In genomic region chr12:3837081-3837832, GRCm38 (mm10) we compare ENCODE assay signal across 14 mouse cellular contexts. TPM values are rescaled to one million over a fixed set of nuclear protein-coding genes. Genes with fewer than 3 reads are reported as not detected.
A peak's percentile ranks its signal among the peaks of the same experiment; 100 is the strongest.
DNase-seq lines count a peak whose midpoint lies in the region; TF ChIP-seq lines count a peak whose summit lies in the region.
"Had no signal": no experiment of that assay in that cellular context is flagged by ENCODE, and none has a peak within 500 bp of the region (broad histone marks: within the 10 kb centered on the region; RNA-seq: fewer than 3 reads in every experiment).

No protein-coding gene starts in this region.

- no peak for TF ChIP-seq CTCF in left cerebral cortex, adult 2 months (IDR thresholded peaks at IDR 0.05)
- no peak for TF ChIP-seq CTCF in olfactory bulb, adult 2 months (IDR thresholded peaks at IDR 0.05; ENCODE audit: insufficient read depth, low read depth, low read length)

- H3K4me3 ChIP-seq in left cerebral cortex, adult 2 months = no peak overlapping the region
- no peak overlapping the region for H3K4me3 ChIP-seq in olfactory bulb, adult 2 months (ENCODE audit: insufficient read depth, low read depth, low read length)
- H3K4me3 ChIP-seq: heart, embryonic 13.5 days; hindbrain, embryonic 12.5 days; intestine, embryonic 15.5 days; lung, embryonic 15.5 days had no signal

- 34% methylated on average over 9 of the region's 9 CpGs for WGBS in olfactory bulb, adult 2 months

- peak; percentile 44 for DNase-seq in gastrocnemius, postnatal 25 days
- DNase-seq in gastrocnemius, postnatal 36 days = no peak
- no peak for DNase-seq in left cerebral cortex, adult 2 months (ENCODE audit: extremely low spot score in 1 of 2, low spot score in 2 of 2)
- no peak for DNase-seq in left cerebral cortex, postnatal 14 days (ENCODE audit: low spot score in 2 of 2)
- peak; percentile 83 for DNase-seq in cerebellum, adult 9-10 months
- no peak for DNase-seq in frontal cortex, postnatal 10 days (ENCODE audit: low spot score in 2 of 2)
- no peak for DNase-seq in right cerebral cortex, postnatal 4 days
- DNase-seq: kidney, postnatal 4 days; liver had no signal

- intact Hi-C loops in gastrocnemius, postnatal 36 days (cut with DNase I) = no loop called here
- intact Hi-C loops in left cerebral cortex, adult 2 months (cut with DNase I) = no loop called here
- intact Hi-C loops in left cerebral cortex, postnatal 14 days (cut with DNase I) = no loop called here

- no peak for TF ChIP-seq POLR2A in olfactory bulb, adult 2 months (IDR thresholded peaks at IDR 0.05; ENCODE audit: insufficient read depth, low read depth, low read length)

- H3K27ac ChIP-seq in left cerebral cortex, adult 2 months = peak overlapping the region; percentile 47; the same call in 1 of the 2 replicates
- H3K27ac ChIP-seq in olfactory bulb, adult 2 months (ENCODE audit: insufficient read depth, low read depth, low read length) = peak overlapping the region; percentile 12
- H3K27ac ChIP-seq: heart, embryonic 13.5 days; hindbrain, embryonic 12.5 days; intestine, embryonic 15.5 days; lung, embryonic 15.5 days had no signal

- peaks cover 69% of the 10 kb centered on the region for H3K4me1 ChIP-seq in olfactory bulb, adult 2 months (ENCODE audit: control insufficient read depth, insufficient read depth, low read length)

RNA-seq across cellular contexts. Expression of gene Dnmt3a, which starts 31.4 kb away (rescaled TPM):
- 100 to 1,000 TPM; 107 to 110 TPM for total RNA-seq in gastrocnemius, postnatal 25 days (2021)
- total RNA-seq in gastrocnemius, postnatal 36 days (2021) = 10 to 100 TPM; 80.5 to 83.4 TPM
- total RNA-seq in left cerebral cortex, adult 2 months (2021) = 100 to 1,000 TPM in 1 of 2 experiments, 10 to 100 TPM in 1; 99.8 to 116 TPM
- total RNA-seq in left cerebral cortex, postnatal 14 days (2021) = 100 to 1,000 TPM; 337 to 343 TPM
- polyA plus RNA-seq in olfactory bulb, adult 2 months (2012; ENCODE audit: insufficient read depth, insufficient read length, low replicate concordance, missing spikeins) = not detected in 2 replicates

Comparison
In these comparisons a context has a peak if more than half of its experiments do, and no peak if none do; other contexts are left out.
1. DNase-seq: peak in gastrocnemius, postnatal 25 days (single experiment) and cerebellum, adult 9-10 months (single experiment); none in gastrocnemius, postnatal 36 days (0 of 2), left cerebral cortex, adult 2 months (0 of 2), left cerebral cortex, postnatal 14 days (0 of 2), frontal cortex, postnatal 10 days (0 of 2) and right cerebral cortex, postnatal 4 days (single experiment).